Mouse (Mus musculus) embryonic fibroblast, embryonic 13.5 days (primary cell): Measurements from ENCODE around the gene Slc27a5. TPM values are rescaled to one million over a fixed set of nuclear protein-coding genes. Genes with fewer than 3 reads are reported as not detected.

Source experiments
- H3K27ac ChIP-seq: 2 replicates; pipeline ENCODE4 v1.5.1; 2012; ENCODE audit warnings: low read length, control low read depth, inconsistent platforms; ENCODE audit not compliant: insufficient read depth
- H3K4me1 ChIP-seq: 2 replicates; pipeline ENCODE4 v1.6.1; 2011; ENCODE audit warnings: low read length; ENCODE audit not compliant: control insufficient read depth, insufficient read depth
- H3K4me3 ChIP-seq: 2 replicates; pipeline ENCODE4 v1.5.1; 2011; ENCODE audit warnings: mild to moderate bottlenecking, control low read depth, low read length; ENCODE audit not compliant: insufficient read depth
- CTCF ChIP-seq: IDR thresholded peaks from 2 replicates; pipeline ENCODE4 v1.5.1; 2011; ENCODE audit warnings: mild to moderate bottlenecking, control low read depth, low read length, moderate library complexity, borderline replicate concordance; ENCODE audit not compliant: insufficient read depth
- POLR2A ChIP-seq: IDR thresholded peaks from 2 replicates; pipeline ENCODE4 v1.6.1; 2011; ENCODE audit warnings: low read depth, mild to moderate bottlenecking, control low read depth, low read length, moderate library complexity
- polyA plus RNA-seq: library from polyadenylated mRNA; stranded (reverse); fragments of >200 nt; gene quantifications from 2 replicates; pipeline ENCODE4 v1.2.4, GENCODE M21; 2011; ENCODE audit warnings: low read depth; ENCODE audit not compliant: missing spikeins, insufficient read length

Gene Slc27a5
- polyA plus RNA-seq, result not detected in 2 replicates

- Histone ChIP-seq H3K4me1 (no peaks in the 10 kb centered on the region), H3K4me3 (no peak within 1 kb of the TSS)
- TF ChIP-seq CTCF (no peak), POLR2A (no peak)
Measured at GRCm38 (mm10) chr7:12998053-12998452, at the start of gene Slc27a5. Slc27a5 (minus strand) TSS chr7:12998192.

GRCm38 (mm10) chr7:13046084-13046483 is 48.1 kb upstream of the Slc27a5 start:
- Histone ChIP-seq H3K4me1 (no peaks in the 10 kb centered on the region), H3K27ac (no peak overlapping the region), H3K4me3 (no peak overlapping the region)
- TF ChIP-seq POLR2A, result no peak
- peak; percentile 25; the same call in 1 of the 2 replicates for TF ChIP-seq CTCF

More at GRCm38 (mm10) chr7:12998053-12998452, at the start of gene Slc27a5:
- no peak within 1 kb of the TSS for H3K27ac ChIP-seq

GRCm38 (mm10) chr7:13044254-13044625 is 46.2 kb upstream of the Slc27a5 start:
- Histone ChIP-seq H3K27ac (no peak overlapping the region), H3K4me3 (0 out of 2 replicates have a peak overlapping the region, but pooled peaks have one; percentile 8), H3K4me1 (no peaks in the 10 kb centered on the region)
- TF ChIP-seq POLR2A, result no peak
- no peak for TF ChIP-seq CTCF

- TF ChIP-seq CTCF (no peak), POLR2A (no peak)
- H3K4me1 ChIP-seq, result no peaks in the 10 kb centered on the region
- peak overlapping the region; percentile 8; the same call in 1 of the 2 replicates for H3K4me3 ChIP-seq
- H3K27ac ChIP-seq, result no peak overlapping the region
Measured at GRCm38 (mm10) chr7:13043445-13044253, 45.7 kb upstream of the Slc27a5 start.

GRCm38 (mm10) chr7:13043120-13043444 is 45.1 kb upstream of the Slc27a5 start:
- Histone ChIP-seq H3K4me1 (no peaks in the 10 kb centered on the region), H3K27ac (no peak overlapping the region), H3K4me3 (no peak overlapping the region)
- no peak for TF ChIP-seq CTCF
- no peak for TF ChIP-seq POLR2A

GRCm38 (mm10) chr7:13042511-13042910 is 44.5 kb upstream of the Slc27a5 start:
- TF ChIP-seq POLR2A, result no peak; the same call in 1 of the 2 replicates
- no peak for TF ChIP-seq CTCF
- Histone ChIP-seq H3K27ac (no peak overlapping the region), H3K4me3 (no peak overlapping the region), H3K4me1 (no peaks in the 10 kb centered on the region)

GRCm38 (mm10) chr7:13041256-13041655 is 43.3 kb upstream of the Slc27a5 start:
- no peak overlapping the region for H3K27ac ChIP-seq
- TF ChIP-seq POLR2A, result no peak
- TF ChIP-seq CTCF, result no peak
- no peak overlapping the region for H3K4me3 ChIP-seq
- peaks cover 2% of the 10 kb centered on the region; the same call in 1 of the 2 replicates for H3K4me1 ChIP-seq

- H3K4me1 ChIP-seq, result peaks cover 8% of the 10 kb centered on the region; the same call in 1 of the 2 replicates
- H3K27ac ChIP-seq, result peak overlapping the region; percentile 100; the same call in 1 of the 2 replicates
- H3K4me3 ChIP-seq, result peak overlapping the region; percentile 74
- TF ChIP-seq CTCF (no peak), POLR2A (no peak)
Measured at GRCm38 (mm10) chr7:13039181-13039580, 41.2 kb upstream of the Slc27a5 start.

GRCm38 (mm10) chr7:13038621-13039169 is 40.7 kb upstream of the Slc27a5 start:
- TF ChIP-seq POLR2A (peak; percentile 37; the same call in 1 of the 2 replicates), CTCF (no peak)
- H3K4me1 ChIP-seq, result peaks cover 8% of the 10 kb centered on the region; the same call in 1 of the 2 replicates
- peak overlapping the region; percentile 74 for H3K4me3 ChIP-seq
- peak overlapping the region; percentile 100 for H3K27ac ChIP-seq

GRCm38 (mm10) chr7:13037901-13038555 is 40.0 kb upstream of the Slc27a5 start, which contains the start of gene Ube2m:
Ube2m (minus strand) TSS chr7:13038275.
- peak within 1 kb of the TSS; percentile 87 for H3K4me3 ChIP-seq
- H3K27ac ChIP-seq, result peak within 1 kb of the TSS; percentile 100
- TF ChIP-seq CTCF (no peak), POLR2A (peak; percentile 93)
- H3K4me1 ChIP-seq, result peaks cover 12% of the 10 kb centered on the region; the same call in 1 of the 2 replicates
